Mouse (Mus musculus): ENCODE measurements around the gene Cecr2.
"Not testable (repeated sequence)": the region's sequence is repeated elsewhere in the genome, so short reads cannot be mapped to it uniquely, and the experiment has no call there.

The Cecr2 gene

GRCm38 (mm10) chr6:120665816-120666760 is at the start of gene Cecr2:
TSS of gene Cecr2 (plus strand) at chr6:120666369.
- peak; percentile 60 for DNase-seq (ENCODE audit: low read depth, low spot score)

GRCm38 (mm10) chr6:120617586-120617985 is 48.6 kb upstream of the Cecr2 start:
- DNase-seq (ENCODE audit: low read depth, low spot score): no peak

GRCm38 (mm10) chr6:120618518-120619402 is 47.4 kb upstream of the Cecr2 start:
- peak; percentile 58 for DNase-seq (ENCODE audit: low read depth, low spot score)

GRCm38 (mm10) chr6:120620193-120620592 is 46.0 kb upstream of the Cecr2 start:
- DNase-seq (ENCODE audit: low read depth, low spot score): no peak

- DNase-seq (ENCODE audit: low read depth, low spot score): no peak
Measured at GRCm38 (mm10) chr6:120625081-120625480, 41.1 kb upstream of the Cecr2 start.

GRCm38 (mm10) chr6:120627096-120627495 is 39.1 kb upstream of the Cecr2 start:
- DNase-seq (ENCODE audit: low read depth, low spot score): no peak

GRCm38 (mm10) chr6:120628963-120629362 is 37.2 kb upstream of the Cecr2 start:
- DNase-seq (ENCODE audit: low read depth, low spot score): no peak

- DNase-seq (ENCODE audit: low read depth, low spot score): no peak
Measured at GRCm38 (mm10) chr6:120635391-120636028, 30.7 kb upstream of the Cecr2 start.

GRCm38 (mm10) chr6:120639547-120639946 is 26.6 kb upstream of the Cecr2 start:
- DNase-seq (ENCODE audit: low read depth, low spot score): no peak

GRCm38 (mm10) chr6:120641866-120642378 is 24.2 kb upstream of the Cecr2 start:
- no peak for DNase-seq (ENCODE audit: low read depth, low spot score)

- DNase-seq (ENCODE audit: low read depth, low spot score): no peak
Measured at GRCm38 (mm10) chr6:120643776-120644175, 22.4 kb upstream of the Cecr2 start.

GRCm38 (mm10) chr6:120644346-120645299 is 21.5 kb upstream of the Cecr2 start:
- no peak for DNase-seq (ENCODE audit: low read depth, low spot score)

- DNase-seq (ENCODE audit: low read depth, low spot score): not testable (repeated sequence)
Measured at GRCm38 (mm10) chr6:120647246-120648028, 18.7 kb upstream of the Cecr2 start.

GRCm38 (mm10) chr6:120648205-120648604 is 18.0 kb upstream of the Cecr2 start:
- no peak for DNase-seq (ENCODE audit: low read depth, low spot score)

- DNase-seq (ENCODE audit: low read depth, low spot score): no peak
Measured at GRCm38 (mm10) chr6:120652666-120653065, 13.5 kb upstream of the Cecr2 start.

GRCm38 (mm10) chr6:120655702-120656101 is 10.5 kb upstream of the Cecr2 start:
- DNase-seq (ENCODE audit: low read depth, low spot score): no peak

GRCm38 (mm10) chr6:120658848-120659247 is 7.3 kb upstream of the Cecr2 start:
- DNase-seq (ENCODE audit: low read depth, low spot score): no peak

GRCm38 (mm10) chr6:120665415-120665815 is 754 bp upstream of the Cecr2 start:
- DNase-seq (ENCODE audit: low read depth, low spot score): peak; percentile 41

GRCm38 (mm10) chr6:120666761-120667421 is 722 bp downstream of the Cecr2 start:
- DNase-seq (ENCODE audit: low read depth, low spot score): peak; percentile 55
